Mouse (Mus musculus): ENCODE measurements at regions not wholly inside any gene's neighbourhood (a gene's known extent, or its start where the extent isn't known, plus 50 kb on each side); places are given as distances from the start of the nearest gene placed in this dataset.
"Not testable (repeated sequence)": the region's sequence is repeated elsewhere in the genome, so short reads cannot be mapped to it uniquely, and the experiment has no call there.

- intact Hi-C loops (cut with DNase I); DNase-seq: not testable (repeated sequence)
Observed at GRCm38 (mm10) chr3:17659988-17660387, 288.2 kb upstream of the Cypt12 start.

- DNase-seq: no peak
- intact Hi-C loops (cut with DNase I): no loop called here
Observed at GRCm38 (mm10) chr3:17661987-17662386, 286.2 kb upstream of the Cypt12 start.

GRCm38 (mm10) chr3:17667016-17667415, 281.2 kb upstream of the Cypt12 start:
- intact Hi-C loops (cut with DNase I): no loop called here
- DNase-seq: no peak

GRCm38 (mm10) chr3:17668839-17669238, 279.4 kb upstream of the Cypt12 start:
- DNase-seq: no peak
- intact Hi-C loops (cut with DNase I): no loop called here
